In genomic region chr16:26519596-26519995, GRCm38 (mm10) we compare ENCODE assay signal across 11 mouse cellular contexts. TPM values are rescaled to one million over a fixed set of nuclear protein-coding genes. Genes with fewer than 3 reads are reported as not detected.
A peak's percentile ranks its signal among the peaks of the same experiment; 100 is the strongest.
DNase-seq lines count a peak whose midpoint lies in the region; ATAC-seq and TF ChIP-seq lines count a peak whose summit lies in the region.
"Had no signal": no experiment of that assay in that cellular context is flagged by ENCODE, and none has a peak within 500 bp of the region (broad histone marks: within the 10 kb centered on the region; RNA-seq: fewer than 3 reads in every experiment).

No protein-coding gene starts in this region.

- no peaks in the 10 kb centered on the region for H3K36me3 ChIP-seq in heart, adult 2 months (ENCODE audit: control insufficient read depth, insufficient read depth, low read length)
- H3K36me3 ChIP-seq in neural tube, embryonic 15.5 days: no peaks in the 10 kb centered on the region
- H3K36me3 ChIP-seq: stomach, embryonic 15.5 days had no signal

- no peak for TF ChIP-seq POLR2A in heart, adult 2 months (IDR thresholded peaks at IDR 0.05; ENCODE audit: insufficient read depth, low read depth, low read length)
- no peak for TF ChIP-seq POLR2A in cortical plate, adult 2 months (IDR thresholded peaks at IDR 0.05; ENCODE audit: extremely low read depth, insufficient read depth, low read length)

- no peak for DNase-seq in heart, adult 2 months
- no peak for DNase-seq in heart, adult 11 months
- DNase-seq in neural tube, embryonic 10.5 days (ENCODE audit: extremely low spot score, low spot score): peak; percentile 18
- DNase-seq in lung, postnatal 36 days: peak; percentile 38
- DNase-seq in spleen, adult 18-20 months: no peak
- no peak for DNase-seq in urinary bladder, postnatal 10 days (ENCODE audit: low spot score)

- no peak overlapping the region for H3K4me2 ChIP-seq in neural tube, embryonic 15.5 days
- H3K4me2 ChIP-seq: stomach, embryonic 15.5 days had no signal

- no peaks in the 10 kb centered on the region for H3K4me1 ChIP-seq in heart, adult 2 months (ENCODE audit: control insufficient read depth, insufficient read depth, low read length)
- no peaks in the 10 kb centered on the region for H3K4me1 ChIP-seq in neural tube, embryonic 15.5 days
- H3K4me1 ChIP-seq in cortical plate, adult 2 months (ENCODE audit: control insufficient read depth, insufficient read depth, low read length): no peaks in the 10 kb centered on the region
- H3K4me1 ChIP-seq: stomach, embryonic 15.5 days had no signal

- WGBS in heart, adult 2 months: 54% methylated on average over 2 of the region's 2 CpGs
- WGBS in neural tube, embryonic 15.5 days: 76% methylated on average over 2 of the region's 2 CpGs

- no peak overlapping the region for H3K9ac ChIP-seq in heart, adult 2 months (ENCODE audit: low read depth, low read length)
- no peak overlapping the region for H3K9ac ChIP-seq in neural tube, embryonic 15.5 days (replicated peaks)
- H3K9ac ChIP-seq: stomach, embryonic 15.5 days had no signal

- intact Hi-C loops in heart, adult 2 months (cut with DNase I): no loop called here

- H3K27ac ChIP-seq in heart, adult 2 months: no peak overlapping the region
- H3K27ac ChIP-seq in neural tube, embryonic 15.5 days (replicated peaks): no peak overlapping the region
- no peak overlapping the region for H3K27ac ChIP-seq in cortical plate, adult 2 months (ENCODE audit: insufficient read depth, low read length)
- H3K27ac ChIP-seq: stomach, embryonic 15.5 days had no signal

- no peak for ATAC-seq in neural tube, embryonic 15.5 days (ENCODE audit: low FRiP score)

- no peaks in the 10 kb centered on the region for H3K9me3 ChIP-seq in neural tube, embryonic 15.5 days (replicated peaks)
- H3K9me3 ChIP-seq: stomach, embryonic 15.5 days had no signal

- TF ChIP-seq EP300 in heart, adult 2 months (IDR thresholded peaks at IDR 0.05; ENCODE audit: insufficient read depth, low read depth, low read length): no peak

- no peak overlapping the region for H3K4me3 ChIP-seq in heart, adult 2 months
- no peak overlapping the region for H3K4me3 ChIP-seq in neural tube, embryonic 15.5 days (replicated peaks)
- no peak overlapping the region for H3K4me3 ChIP-seq in cortical plate, adult 2 months (ENCODE audit: insufficient read depth, low read length)
- H3K4me3 ChIP-seq: stomach, embryonic 15.5 days had no signal

- peak; percentile 61 for TF ChIP-seq CTCF in heart, adult 2 months (IDR thresholded peaks at IDR 0.05)
- peak; percentile 47; the same call in 1 of the 2 replicates for TF ChIP-seq CTCF in cortical plate, adult 2 months (IDR thresholded peaks at IDR 0.05; ENCODE audit: extremely low read depth, insufficient read depth, low read length)

- H3K79me2 ChIP-seq in heart, adult 2 months (replicated peaks; ENCODE audit: control insufficient read depth, insufficient read depth, low read length): no peaks in the 10 kb centered on the region

- H3K27me3 ChIP-seq in heart, adult 2 months (ENCODE audit: control insufficient read depth, insufficient read depth, low read length): no peaks in the 10 kb centered on the region
- no peaks in the 10 kb centered on the region; the same call in 1 of the 2 replicates for H3K27me3 ChIP-seq in neural tube, embryonic 15.5 days (replicated peaks)
- H3K27me3 ChIP-seq: stomach, embryonic 15.5 days had no signal

RNA-seq across cellular contexts. Expression of gene Tmem207, which starts 7.0 kb away (rescaled TPM):
- total RNA-seq in heart, adult 2 months (2021): not detected
- not detected in 2 replicates for polyA plus RNA-seq in heart, adult 2 months (2012; rRNA removed)
- 0.20 TPM in 1 of 2 replicates, not detected in the other for polyA plus RNA-seq in neural tube, embryonic 15.5 days (2015; fragmentation: Nextera tagmentation; extraction: Ambion mirVana)
- not detected in 2 replicates for polyA plus RNA-seq in cortical plate, adult 2 months (2012; rRNA removed)
- polyA plus RNA-seq: heart, embryonic 14.5 days; lung, embryonic 16.5 days; stomach, embryonic 15.5 days had no signal

RNA-seq across cellular contexts. Expression of gene Cldn16, which starts 56.7 kb away (rescaled TPM):
- not detected for total RNA-seq in heart, adult 2 months (2021)
- polyA plus RNA-seq in heart, adult 2 months (2012; rRNA removed): not detected in 2 replicates
- not detected in 2 replicates for polyA plus RNA-seq in neural tube, embryonic 15.5 days (2015; fragmentation: Nextera tagmentation; extraction: Ambion mirVana)
- not detected in 2 replicates for polyA plus RNA-seq in cortical plate, adult 2 months (2012; rRNA removed)
- polyA plus RNA-seq: heart, embryonic 14.5 days; lung, embryonic 16.5 days; stomach, embryonic 15.5 days had no signal

Comparison
In these comparisons a context has a peak if more than half of its experiments do, and no peak if none do; other contexts are left out.
1. DNase-seq: peak in neural tube, embryonic 10.5 days (single experiment) and lung, postnatal 36 days (single experiment); none in heart, adult 2 months (0 of 2), heart, adult 11 months (single experiment), spleen, adult 18-20 months (0 of 2) and urinary bladder, postnatal 10 days (single experiment).